26 mouse cellular contexts compared by ENCODE assay signal in the genomic region with DNA sequence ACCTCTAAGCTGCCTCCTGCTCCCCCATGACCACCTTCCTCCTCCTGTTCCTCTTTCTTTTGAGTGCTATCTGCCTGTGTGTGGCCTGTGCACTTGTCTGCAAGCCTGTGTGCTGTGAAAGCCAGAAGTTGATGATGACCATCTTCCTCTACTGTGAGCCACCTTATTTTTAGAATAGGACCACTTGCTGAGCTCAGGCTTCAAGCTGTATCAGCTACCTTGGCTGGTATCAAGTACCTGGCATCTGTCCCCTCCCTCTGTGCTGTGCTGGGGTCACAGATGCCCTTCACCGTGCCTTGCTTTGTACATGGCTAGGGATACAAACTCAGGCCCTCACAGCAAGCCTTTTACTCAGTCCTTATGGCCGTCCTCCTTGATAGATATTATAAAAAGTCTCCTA. TPM values are rescaled to one million over a fixed set of nuclear protein-coding genes. Genes with fewer than 3 reads are reported as not detected.
DNase-seq lines count a peak whose midpoint lies in the region; ATAC-seq and TF ChIP-seq lines count a peak whose summit lies in the region.
"Had no signal": no experiment of that assay in that cellular context is flagged by ENCODE, and none has a peak within 500 bp of the region (broad histone marks: within the 10 kb centered on the region; RNA-seq: fewer than 3 reads in every experiment).

No protein-coding gene starts in this region.

- no peak for TF ChIP-seq CTCF in gastrocnemius, adult 2 months (IDR thresholded peaks at IDR 0.05)
- TF ChIP-seq CTCF in left cerebral cortex, adult 2 months (IDR thresholded peaks at IDR 0.05) = no peak
- TF ChIP-seq CTCF in heart, postnatal 0 days (IDR thresholded peaks at IDR 0.05; ENCODE audit: low read depth) = no peak

- no peak for TF ChIP-seq EP300 in heart, postnatal 0 days (IDR thresholded peaks at IDR 0.05; ENCODE audit: low read depth)

- no peaks in the 10 kb centered on the region for H3K36me3 ChIP-seq in heart, postnatal 0 days (replicated peaks; ENCODE audit: control insufficient read depth, insufficient read depth, low read length)
- no peaks in the 10 kb centered on the region for H3K36me3 ChIP-seq in kidney, embryonic 14.5 days (ENCODE audit: control insufficient read depth, insufficient read depth, low read length)
- H3K36me3 ChIP-seq: G1E; limb, embryonic 10.5 days had no signal

- H3K4me3 ChIP-seq in gastrocnemius, adult 2 months = no peak overlapping the region
- no peak overlapping the region for H3K4me3 ChIP-seq in left cerebral cortex, adult 2 months
- H3K4me3 ChIP-seq in heart, postnatal 0 days (ENCODE audit: low read depth, low read length) = no peak overlapping the region
- H3K4me3 ChIP-seq in kidney, embryonic 14.5 days (ENCODE audit: low read length) = no peak overlapping the region
- H3K4me3 ChIP-seq: limb, embryonic 10.5 days had no signal

- no peaks in the 10 kb centered on the region for H3K9me3 ChIP-seq in heart, postnatal 0 days (replicated peaks; ENCODE audit: control insufficient read depth, low read length)
- H3K9me3 ChIP-seq in kidney, embryonic 14.5 days (ENCODE audit: control insufficient read depth, low read length) = no peaks in the 10 kb centered on the region
- H3K9me3 ChIP-seq: G1E; limb, embryonic 10.5 days had no signal

- ATAC-seq in heart, postnatal 0 days (ENCODE audit: insufficient read depth, low read depth) = no peak
- ATAC-seq in kidney, embryonic 14.5 days (ENCODE audit: low FRiP score, low TSS enrichment) = no peak
- ATAC-seq: activated CD4-positive, CD25-positive, alpha-beta regulatory T cell, adult 4 months; forebrain, postnatal 0 days; liver, postnatal 0 days had no signal

- peaks cover 35% of the 10 kb centered on the region for H3K4me1 ChIP-seq in heart, postnatal 0 days (ENCODE audit: control insufficient read depth, insufficient read depth)
- peaks cover 6% of the 10 kb centered on the region; the same call in 1 of the 2 replicates for H3K4me1 ChIP-seq in kidney, embryonic 14.5 days (ENCODE audit: control insufficient read depth, insufficient read depth, low read length)

- intact Hi-C loops in gastrocnemius, adult 2 months (cut with DNase I) = no loop called here
- intact Hi-C loops in left cerebral cortex, adult 2 months (cut with DNase I) = loop anchor here (5.0 kb wide), 1 partner anchor 741 kb away; no protein-coding TSS in a partner anchor
- intact Hi-C loops in left cerebral cortex, postnatal 36 days (cut with DNase I) = no loop called here

- no peak overlapping the region for H3K9ac ChIP-seq in heart, postnatal 0 days (replicated peaks; ENCODE audit: low read depth, low read length)
- H3K9ac ChIP-seq in kidney, embryonic 14.5 days (ENCODE audit: low read depth, low read length) = no peak overlapping the region
- H3K9ac ChIP-seq: forebrain, postnatal 0 days; liver, postnatal 0 days had no signal

- H3K4me2 ChIP-seq in heart, postnatal 0 days (ENCODE audit: low read depth, low read length) = no peak overlapping the region
- H3K4me2 ChIP-seq in kidney, embryonic 14.5 days (replicated peaks; ENCODE audit: low read depth, low read length) = no peak overlapping the region
- H3K4me2 ChIP-seq: midbrain, embryonic 11.5 days had no signal

- 0 out of 2 replicates have a peak overlapping the region, but pooled peaks have one; percentile 28 for H3K27ac ChIP-seq in gastrocnemius, adult 2 months
- H3K27ac ChIP-seq in left cerebral cortex, adult 2 months = peak overlapping the region; percentile 61; the same call in 1 of the 2 replicates
- H3K27ac ChIP-seq in heart, postnatal 0 days (ENCODE audit: low read depth) = peak overlapping the region; percentile 97
- H3K27ac ChIP-seq in kidney, embryonic 14.5 days (ENCODE audit: low read depth, low read length) = no peak overlapping the region
- H3K27ac ChIP-seq: limb, embryonic 10.5 days; stomach, postnatal 0 days had no signal

- no peaks in the 10 kb centered on the region for H3K27me3 ChIP-seq in heart, postnatal 0 days (ENCODE audit: control insufficient read depth, insufficient read depth, low read length)
- H3K27me3 ChIP-seq in kidney, embryonic 14.5 days (ENCODE audit: control insufficient read depth, insufficient read depth, low read length) = no peaks in the 10 kb centered on the region

- 36% methylated on average over 2 of the region's 2 CpGs for WGBS in heart, postnatal 0 days
- 86% methylated on average over 2 of the region's 2 CpGs for WGBS in kidney, embryonic 14.5 days

- peak; percentile 60 for DNase-seq in gastrocnemius, adult 2 months
- no peak for DNase-seq in gastrocnemius, postnatal 4 days (ENCODE audit: low spot score in 2 of 2)
- no peak for DNase-seq in left cerebral cortex, adult 2 months (ENCODE audit: extremely low spot score in 1 of 2, low spot score in 2 of 2)
- DNase-seq in left cerebral cortex, postnatal 36 days (ENCODE audit: low spot score in 2 of 2) = no peak
- DNase-seq in heart, postnatal 0 days (ENCODE audit: low spot score) = no peak
- no peak for DNase-seq in yolk sac, embryonic 10.5 days (ENCODE audit: low spot score)
- no peak for DNase-seq in lung, postnatal 25 days (ENCODE audit: low spot score)
- DNase-seq: adrenal gland, postnatal 10 days; cerebellum, adult 9-11 months; embryo, embryonic 11 days; forebrain, postnatal 0 days; kidney, adult 18-20 months; kidney, postnatal 14 days; liver, postnatal 0 days; lung, postnatal 36 days; right cerebral cortex, postnatal 25 days; thymus, postnatal 25 days had no signal

RNA-seq across cellular contexts. Expression of a gene that starts 2.3 kb away (rescaled TPM):
- not detected for total RNA-seq in gastrocnemius, adult 2 months (2021)
- not detected for total RNA-seq in gastrocnemius, postnatal 4 days (2021)
- not detected for total RNA-seq in left cerebral cortex, adult 2 months (2021)
- total RNA-seq in left cerebral cortex, postnatal 36 days (2021) = not detected
- total RNA-seq in heart, postnatal 0 days (2014; rRNA removed; ENCODE audit: low replicate concordance) = not detected in 2 replicates
- polyA plus RNA-seq in heart, postnatal 0 days (2015; fragmentation: Nextera tagmentation; extraction: Ambion mirVana) = 0.07 TPM in 1 of 2 replicates, not detected in the other
- not detected in 2 replicates for polyA plus RNA-seq in kidney, embryonic 14.5 days (2014; fragmentation: Nextera tagmentation; extraction: Ambion mirVana)
- total RNA-seq: adrenal gland, postnatal 10 days; forebrain, postnatal 0 days; G1E; layer of hippocampus, adult 8-10 months; left cerebral cortex, adult 18-20 months; liver, adult 2 months had no signal
- polyA plus RNA-seq: activated CD4-positive, CD25-positive, alpha-beta regulatory T cell, adult 4 months; forebrain, postnatal 0 days; G1E; limb, embryonic 10.5 days; liver, adult 2 months; liver, postnatal 0 days; midbrain, embryonic 11.5 days; stomach, postnatal 0 days had no signal
